Mouse (Mus musculus) lung, postnatal 0 days (tissue): Measurements from ENCODE around the gene Ctla4. TPM values are rescaled to one million over a fixed set of nuclear protein-coding genes. Genes with fewer than 3 reads are reported as not detected.

Experiments used
- ATAC-seq: fragments of 200-750 bp; cut with Nextera tagmentation; 2 replicates; pipeline ENCODE4 v1.8.0; 2017; ENCODE audit warnings: moderate library complexity
- DNase-seq: peaks from one replicate; pipeline ENCODE4 v3.0.0-alpha.2; 2016; ENCODE audit warnings: low spot score
- H3K27ac ChIP-seq: fragments of 300-500 bp; sonication (generic); 2 replicates; pipeline ENCODE4 v1.5.1; 2014; ENCODE audit warnings: antibody characterized with exemption, mild to moderate bottlenecking, low read length, mixed read lengths
- H3K27me3 ChIP-seq: fragments of 300-500 bp; sonication (generic); replicated peaks from 2 replicates; pipeline ENCODE4 v1.6.1; 2014; ENCODE audit warnings: low read length, mixed read lengths; ENCODE audit not compliant: insufficient read depth
- H3K36me3 ChIP-seq: fragments of 300-500 bp; sonication (generic); 2 replicates; pipeline ENCODE4 v1.6.1; 2014; ENCODE audit warnings: low read length, mixed read lengths; ENCODE audit not compliant: insufficient read depth
- H3K4me1 ChIP-seq: fragments of 300-500 bp; sonication (generic); 2 replicates; pipeline ENCODE4 v1.6.1; 2014; ENCODE audit warnings: antibody characterized with exemption, low read depth, low read length, mixed read lengths; ENCODE audit not compliant: insufficient read depth
- H3K4me2 ChIP-seq: fragments of 300-500 bp; sonication (generic); replicated peaks from 2 replicates; pipeline ENCODE4 v1.6.1; 2014; ENCODE audit warnings: low read depth, mild to moderate bottlenecking, low read length, moderate library complexity, mixed read lengths
- H3K4me3 ChIP-seq: fragments of 300-500 bp; sonication (generic); 2 replicates; pipeline ENCODE4 v1.5.1; 2014; ENCODE audit warnings: low read depth, low read length
- H3K9ac ChIP-seq: fragments of 300-500 bp; sonication (generic); replicated peaks from 2 replicates; pipeline ENCODE4 v1.6.1; 2014; ENCODE audit warnings: low read depth, mild to moderate bottlenecking
- H3K9me3 ChIP-seq: fragments of 300-500 bp; sonication (generic); 2 replicates; pipeline ENCODE4 v1.6.1; 2016; ENCODE audit warnings: low read length, mixed read lengths
- CTCF ChIP-seq: IDR thresholded peaks from 2 replicates; pipeline ENCODE4 v1.5.1; 2016; ENCODE audit warnings: antibody characterized with exemption, mild to moderate bottlenecking
- EP300 ChIP-seq: IDR thresholded peaks from 2 replicates; pipeline ENCODE4 v1.6.1; 2016; ENCODE audit warnings: antibody characterized with exemption, mild to moderate bottlenecking, control low read depth
- WGBS: fragments of 180-500 bp; shearing (Covaris S2); extraction: QIAGEN DNeasy Blood & Tissue Kit; methylation state at CpG from one replicate; pipeline ENCODE4 v1.1.7; 2014; 5-methylcytosine and 5-hydroxymethylcytosine counted together
- polyA plus RNA-seq: library from polyadenylated mRNA; unstranded; fragments of >200 nt; fragmentation: Nextera tagmentation; extraction: Ambion mirVana; gene quantifications from 2 replicates; pipeline ENCODE4 v1.2.1, GENCODE M21; 2015

The Ctla4 gene
- polyA plus RNA-seq, 1 experiment from 2014 or later, result not detected

- H3K27me3 ChIP-seq, result no peaks in the 10 kb centered on the region
- no peak for DNase-seq
- WGBS, result 89% methylated on average over 2 of the region's 2 CpGs
These were observed 12.1 kb downstream of the Ctla4 start for GRCm38 (mm10) chr1:60898933-60899210.

GRCm38 (mm10) chr1:60899244-60899643 is 12.4 kb downstream of the Ctla4 start:
- Histone ChIP-seq H3K27me3 (no peaks in the 10 kb centered on the region), H3K27ac (no peak overlapping the region), H3K9ac (no peak overlapping the region), H3K4me3 (no peak overlapping the region), H3K4me2 (no peak overlapping the region), H3K36me3 (no peaks in the 10 kb centered on the region), H3K4me1 (no peaks in the 10 kb centered on the region), H3K9me3 (no peaks in the 10 kb centered on the region)
- TF ChIP-seq EP300 (no peak), CTCF (no peak)
- DNase-seq, result no peak
- WGBS, result 63% methylated on average over 3 of the region's 3 CpGs
- no peak for ATAC-seq

More at GRCm38 (mm10) chr1:60898933-60899210, 12.1 kb downstream of the Ctla4 start:
- no peak for ATAC-seq
- H3K4me3 ChIP-seq, result no peak overlapping the region
- no peaks in the 10 kb centered on the region for H3K4me1 ChIP-seq
- H3K4me2 ChIP-seq, result no peak overlapping the region
- TF ChIP-seq EP300, result no peak; the same call in 1 of the 2 replicates
- no peak for TF ChIP-seq CTCF
- H3K36me3 ChIP-seq, result no peaks in the 10 kb centered on the region
- no peak overlapping the region for H3K27ac ChIP-seq
- H3K9ac ChIP-seq, result no peak overlapping the region
- H3K9me3 ChIP-seq, result no peaks in the 10 kb centered on the region

DNA sequence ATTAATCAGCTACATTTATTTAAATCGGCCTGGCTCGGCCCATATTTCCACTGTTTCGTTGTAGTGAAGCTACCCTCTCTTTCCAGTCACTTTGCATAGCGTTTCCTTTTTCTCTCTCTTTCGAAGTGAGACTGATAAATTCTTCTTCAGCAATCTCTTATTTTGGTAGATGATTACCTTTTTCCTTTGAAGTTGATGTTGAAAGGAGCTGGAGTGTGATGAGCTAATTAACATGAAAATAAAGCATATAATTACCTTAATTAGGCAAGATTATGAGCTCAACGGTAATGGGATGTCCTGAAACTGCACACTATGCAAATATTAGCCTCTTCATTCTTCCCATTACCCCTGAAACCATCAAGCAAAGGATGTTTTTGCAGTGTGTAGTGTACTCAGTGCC is 15.7 kb downstream of the Ctla4 start:
- DNase-seq (no peak), ATAC-seq (no peak)
- Histone ChIP-seq H3K4me2 (no peak overlapping the region), H3K4me3 (no peak overlapping the region), H3K9me3 (no peaks in the 10 kb centered on the region), H3K36me3 (no peaks in the 10 kb centered on the region), H3K9ac (no peak overlapping the region), H3K27me3 (no peaks in the 10 kb centered on the region), H3K4me1 (no peaks in the 10 kb centered on the region), H3K27ac (no peak overlapping the region)
- no peak for TF ChIP-seq EP300
- 77% methylated on average over 6 of the region's 6 CpGs for WGBS

DNA sequence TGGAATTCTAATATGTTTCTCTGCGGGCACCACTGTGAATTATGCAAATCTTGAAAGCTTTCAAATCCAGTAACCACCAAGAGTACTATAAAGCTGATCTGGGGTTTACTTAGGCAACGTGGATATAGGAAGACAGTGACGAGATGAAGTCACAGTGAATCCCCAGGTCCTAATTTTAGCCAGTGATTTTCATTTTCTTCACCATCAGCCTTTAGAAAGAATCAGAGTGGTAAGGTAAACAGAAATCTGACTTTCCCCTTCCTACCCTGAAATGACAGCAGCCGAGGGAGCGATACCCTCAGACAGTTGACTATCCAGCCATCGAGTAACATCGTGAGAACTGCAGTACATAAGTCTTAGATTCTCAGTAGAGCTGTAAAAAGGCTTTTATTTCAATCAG is 16.3 kb downstream of the Ctla4 start:
- Histone ChIP-seq H3K9ac (no peak overlapping the region), H3K4me3 (no peak overlapping the region), H3K27ac (no peak overlapping the region), H3K4me2 (no peak overlapping the region), H3K4me1 (no peaks in the 10 kb centered on the region), H3K9me3 (no peaks in the 10 kb centered on the region), H3K36me3 (no peaks in the 10 kb centered on the region), H3K27me3 (no peaks in the 10 kb centered on the region)
- TF ChIP-seq CTCF (no peak), EP300 (no peak)
- WGBS, result 85% methylated on average over 7 of the region's 7 CpGs
- no peak for ATAC-seq
- no peak for DNase-seq

GRCm38 (mm10) chr1:60904456-60904978 is 17.7 kb downstream of the Ctla4 start:
- Histone ChIP-seq H3K36me3 (no peaks in the 10 kb centered on the region), H3K27me3 (no peaks in the 10 kb centered on the region), H3K9me3 (no peaks in the 10 kb centered on the region), H3K4me3 (no peak overlapping the region), H3K4me1 (no peaks in the 10 kb centered on the region), H3K27ac (no peak overlapping the region), H3K4me2 (no peak overlapping the region), H3K9ac (no peak overlapping the region)
- 92% methylated on average over 2 of the region's 2 CpGs for WGBS
- TF ChIP-seq EP300 (no peak), CTCF (no peak)
- ATAC-seq, result no peak
- no peak for DNase-seq

GRCm38 (mm10) chr1:60907466-60907865 is 20.7 kb downstream of the Ctla4 start:
- ATAC-seq (no peak), DNase-seq (no peak)
- no peak overlapping the region for H3K4me3 ChIP-seq
- no peaks in the 10 kb centered on the region for H3K36me3 ChIP-seq
- H3K27ac ChIP-seq, result no peak overlapping the region
- TF ChIP-seq CTCF (no peak), EP300 (no peak)
- H3K4me2 ChIP-seq, result no peak overlapping the region
- H3K27me3 ChIP-seq, result no peaks in the 10 kb centered on the region
- H3K4me1 ChIP-seq, result no peaks in the 10 kb centered on the region
- H3K9me3 ChIP-seq, result no peaks in the 10 kb centered on the region
- no peak overlapping the region for H3K9ac ChIP-seq
- WGBS, result 85% methylated on average over 3 of the region's 3 CpGs

DNA sequence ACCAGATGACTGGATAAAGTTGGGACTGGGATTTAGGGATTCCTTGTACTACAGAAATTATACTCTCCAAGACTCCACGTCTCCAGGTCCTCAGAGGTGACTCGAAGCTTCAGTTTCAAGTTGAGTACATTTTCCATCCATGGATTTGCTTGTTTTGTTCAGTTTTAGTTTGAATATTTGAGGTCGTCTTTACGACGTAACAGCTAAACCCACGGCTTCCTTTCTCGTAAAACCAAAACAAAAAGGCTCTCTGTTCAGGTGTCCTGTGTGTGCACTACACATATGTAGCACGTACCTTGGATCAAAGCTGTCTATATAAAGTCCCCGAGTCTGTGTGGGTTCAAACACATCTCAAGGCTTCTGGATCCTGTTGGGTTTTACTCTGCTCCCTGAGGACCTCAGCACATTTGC is 22.0 kb downstream of the Ctla4 start:
- TF ChIP-seq EP300, result no peak
- TF ChIP-seq CTCF, result no peak
- no peak overlapping the region for H3K4me2 ChIP-seq
- H3K4me1 ChIP-seq, result no peaks in the 10 kb centered on the region
- no peaks in the 10 kb centered on the region for H3K9me3 ChIP-seq
- H3K9ac ChIP-seq, result no peak overlapping the region
- no peak overlapping the region for H3K27ac ChIP-seq
- H3K4me3 ChIP-seq, result no peak overlapping the region
- no peak for ATAC-seq
- H3K36me3 ChIP-seq, result no peaks in the 10 kb centered on the region
- DNase-seq, result no peak
- 81% methylated on average over 9 of the region's 9 CpGs for WGBS
- no peaks in the 10 kb centered on the region for H3K27me3 ChIP-seq
